Mouse (Mus musculus) heart, postnatal 4 days (tissue): ENCODE measurements at regions not wholly inside any gene's neighbourhood (a gene's known extent, or its start where the extent isn't known, plus 50 kb on each side); places are given as distances from the start of the nearest gene placed in this dataset.
"Not testable (repeated sequence)": the region's sequence is repeated elsewhere in the genome, so short reads cannot be mapped to it uniquely, and the experiment has no call there.

Experiments
- DNase-seq: peaks from one replicate; pipeline ENCODE4 v3.0.0; 2021

DNA sequence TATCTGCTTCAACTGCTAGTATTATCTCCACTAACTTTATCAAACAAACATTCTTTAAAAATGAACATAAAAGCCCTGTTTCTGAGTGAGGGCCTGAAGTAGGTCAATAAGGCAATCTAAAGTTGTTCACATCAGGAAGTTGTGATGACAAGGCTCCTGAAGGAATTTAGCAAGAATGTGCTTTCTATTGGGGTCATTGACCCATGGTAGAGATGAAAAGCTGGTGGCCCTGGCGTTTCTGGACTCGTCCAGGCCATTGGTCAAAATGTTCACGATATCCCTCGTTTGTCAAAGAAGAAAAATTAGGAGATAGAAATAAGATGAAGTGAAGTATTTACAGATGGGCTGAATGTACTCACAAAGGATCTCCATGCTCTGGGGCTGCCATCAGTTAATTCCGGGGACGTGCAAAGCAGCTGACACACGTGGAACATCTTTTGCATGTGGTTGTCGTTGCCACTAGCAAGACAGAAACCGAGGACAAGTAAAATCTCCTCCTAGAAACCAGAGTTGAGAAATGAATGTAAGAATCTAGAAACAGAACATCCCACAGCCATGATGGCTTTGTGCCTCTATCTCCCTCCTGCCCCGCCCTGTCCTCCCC is 134.1 kb downstream of the Snx18 start:
- no peak for DNase-seq

DNA sequence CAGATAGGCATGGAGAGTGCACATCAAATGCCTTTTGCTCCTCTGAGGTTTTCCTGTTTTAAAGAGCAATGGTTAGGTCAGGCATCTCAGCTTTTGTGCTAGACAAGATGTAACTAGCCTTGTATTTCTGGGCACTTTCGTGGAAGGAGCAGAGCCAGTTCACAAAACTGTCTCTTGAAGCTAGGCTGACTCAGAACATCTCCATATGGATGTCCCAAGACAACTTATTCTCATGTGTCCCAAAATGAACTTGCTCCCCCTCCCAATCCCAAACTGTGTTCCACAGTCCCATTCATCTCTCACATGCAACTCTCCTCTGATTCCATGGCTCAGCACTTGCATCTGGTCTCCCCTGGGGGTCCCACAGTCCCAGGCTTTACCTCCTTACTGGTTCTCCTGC is 135.5 kb downstream of the Snx18 start:
- DNase-seq, result no peak

DNA sequence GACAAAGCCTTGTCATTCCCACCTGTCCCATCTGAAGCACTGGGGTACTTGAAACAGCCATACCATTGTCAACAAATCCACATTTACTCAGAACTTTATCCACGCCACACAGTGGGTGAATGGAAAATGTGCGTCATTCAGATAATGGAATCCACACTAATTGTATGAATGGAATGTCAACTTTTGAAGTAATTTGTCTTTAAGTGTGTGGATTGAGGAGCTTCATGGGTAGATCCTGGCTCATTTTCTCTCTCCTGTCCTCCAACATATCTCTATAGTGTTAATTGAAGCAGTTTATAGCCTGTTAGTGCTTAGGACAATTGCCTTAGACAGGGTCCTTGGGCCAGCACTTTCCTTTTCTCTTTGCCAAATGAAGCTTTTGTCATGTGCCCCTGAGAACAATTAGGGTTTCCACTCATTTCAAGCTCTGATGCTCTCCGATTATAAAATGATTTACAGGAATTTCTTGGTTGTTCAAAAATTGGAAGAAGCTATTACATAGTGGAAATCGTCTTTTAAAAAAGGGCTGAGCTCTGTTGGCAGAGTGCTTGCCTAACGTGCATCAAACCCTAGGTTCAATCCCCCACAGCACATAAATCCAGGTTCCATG is 140.4 kb downstream of the Snx18 start:
- DNase-seq, result no peak

DNA sequence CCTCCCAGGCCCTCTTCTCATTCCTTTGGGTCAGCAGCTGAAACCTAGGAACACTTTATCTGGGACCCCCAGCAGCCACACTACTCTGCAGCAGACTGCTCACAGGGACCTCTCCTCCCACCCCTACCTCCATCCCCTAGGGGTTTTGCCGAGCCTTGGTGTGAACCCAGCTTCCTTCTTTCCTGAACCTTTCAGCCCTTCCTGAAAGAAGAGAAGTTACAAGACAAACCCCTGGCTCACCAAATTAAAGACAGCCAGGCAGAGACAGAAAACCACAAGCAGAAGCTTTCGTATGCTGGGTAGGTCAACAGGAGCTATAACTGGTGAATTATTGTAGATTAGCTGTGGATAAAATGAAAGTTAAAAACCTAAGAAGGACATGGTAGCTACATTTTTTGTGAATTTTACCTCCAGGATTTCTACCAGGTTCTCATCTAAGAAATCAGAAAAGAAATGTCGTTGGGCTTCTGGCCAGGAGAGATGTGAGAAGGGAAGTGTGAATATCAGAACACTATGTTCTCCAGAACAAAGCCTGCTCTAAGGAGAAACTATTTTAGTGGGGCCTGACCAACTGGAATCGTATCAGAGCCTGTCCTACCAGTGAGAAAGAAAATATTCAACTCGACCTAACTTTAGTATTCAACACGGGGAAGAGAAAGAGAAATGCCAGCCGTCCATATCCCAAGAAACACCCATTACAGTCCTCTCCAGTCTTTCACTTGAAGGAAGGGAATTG is 147.4 kb downstream of the Snx18 start:
- no peak for DNase-seq

DNA sequence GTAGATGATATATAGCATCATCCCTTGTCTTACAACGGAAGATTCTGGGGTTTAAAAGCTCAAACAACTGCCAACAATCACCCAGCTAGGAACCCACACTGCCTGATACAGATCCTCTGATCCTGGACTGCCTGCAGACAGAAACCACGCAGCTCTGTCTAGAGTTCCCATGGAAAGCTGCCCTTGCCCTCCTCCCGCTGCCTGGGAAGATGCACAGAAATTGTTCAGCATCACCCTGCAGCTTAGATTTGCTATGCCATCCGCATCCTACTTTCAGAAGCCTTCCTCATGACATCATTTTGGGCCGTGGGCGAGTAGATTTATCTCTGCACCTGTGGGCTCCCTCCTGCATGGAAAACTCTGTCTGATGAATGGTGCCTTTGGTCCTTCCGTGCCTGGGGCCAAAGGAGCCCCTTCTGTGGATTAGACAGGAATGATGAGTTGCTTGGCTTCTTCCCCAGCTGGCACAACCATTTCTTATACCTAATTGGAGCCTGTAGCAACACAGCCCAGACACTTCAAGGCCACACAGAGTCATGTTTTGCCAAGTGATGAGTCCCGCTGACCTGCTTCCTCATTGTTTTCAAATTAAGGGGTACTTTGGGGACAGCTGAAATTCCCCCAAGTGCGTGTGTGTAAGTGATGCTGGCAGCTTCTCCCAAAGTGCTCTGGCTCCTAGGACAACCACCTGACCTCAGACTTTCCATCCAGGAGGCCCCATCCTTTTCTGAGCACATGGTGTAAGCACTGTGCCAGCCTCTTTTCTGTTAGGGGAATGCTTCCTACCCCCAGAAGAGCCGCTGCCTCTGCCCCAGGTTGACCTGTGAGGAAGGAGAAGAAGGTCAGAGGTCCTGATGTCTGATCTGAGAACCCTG is 153.9 kb downstream of the Snx18 start:
- DNase-seq, result no peak

- DNase-seq, result no peak
Measured at GRCm38 (mm10) chr13:113463420-113463819, 154.9 kb downstream of the Snx18 start.

GRCm38 (mm10) chr13:113454490-113455295 is 161.7 kb downstream of the BC067074 start:
- peak; percentile 57 for DNase-seq

- no peak for DNase-seq
Measured at GRCm38 (mm10) chr13:113448378-113448777, 155.4 kb downstream of the BC067074 start.

GRCm38 (mm10) chr13:113446226-113446625 is 153.3 kb downstream of the BC067074 start:
- no peak for DNase-seq

DNA sequence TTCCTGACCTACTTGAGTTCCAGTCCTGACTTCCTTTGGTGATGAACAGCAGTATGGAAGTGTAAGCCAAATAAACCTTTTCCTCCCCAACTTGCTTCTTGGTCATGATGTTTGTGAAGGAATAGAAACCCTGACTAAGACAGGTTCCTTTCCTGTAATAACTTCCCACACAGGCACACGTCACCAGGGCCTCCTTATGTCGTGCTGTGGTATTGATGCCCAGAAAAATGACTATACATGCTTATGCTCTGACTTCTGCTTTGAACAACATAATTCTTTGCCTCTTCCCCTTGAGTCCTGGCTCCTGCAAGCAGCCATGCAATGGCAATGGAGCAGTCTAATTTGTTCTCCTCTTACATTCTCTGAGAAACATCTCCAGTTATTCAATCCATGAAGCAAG is 151.5 kb downstream of the BC067074 start:
- not testable (repeated sequence) for DNase-seq

GRCm38 (mm10) chr13:113443078-113443477 is 150.1 kb downstream of the BC067074 start:
- peak; percentile 44 for DNase-seq

DNA sequence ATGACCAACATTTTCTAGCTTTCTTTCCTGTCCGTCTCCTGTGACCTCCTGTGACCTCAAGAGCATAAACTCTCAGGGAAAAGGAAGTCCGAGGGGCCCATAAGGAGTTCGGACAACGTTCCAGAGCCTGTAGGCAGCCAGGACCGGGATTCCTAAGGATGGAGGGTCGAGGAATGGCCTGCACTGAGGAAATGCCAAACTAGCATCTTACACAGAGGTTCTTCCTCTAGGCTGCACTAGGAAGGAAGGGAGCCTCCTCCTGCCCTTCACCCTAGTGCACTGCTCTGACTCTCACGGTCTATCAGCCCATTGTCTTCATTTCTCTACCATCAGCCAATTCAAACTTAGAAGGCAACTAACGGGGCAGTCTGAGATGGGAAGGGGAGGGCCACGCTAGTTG is 149.2 kb downstream of the BC067074 start:
- no peak for DNase-seq

DNA sequence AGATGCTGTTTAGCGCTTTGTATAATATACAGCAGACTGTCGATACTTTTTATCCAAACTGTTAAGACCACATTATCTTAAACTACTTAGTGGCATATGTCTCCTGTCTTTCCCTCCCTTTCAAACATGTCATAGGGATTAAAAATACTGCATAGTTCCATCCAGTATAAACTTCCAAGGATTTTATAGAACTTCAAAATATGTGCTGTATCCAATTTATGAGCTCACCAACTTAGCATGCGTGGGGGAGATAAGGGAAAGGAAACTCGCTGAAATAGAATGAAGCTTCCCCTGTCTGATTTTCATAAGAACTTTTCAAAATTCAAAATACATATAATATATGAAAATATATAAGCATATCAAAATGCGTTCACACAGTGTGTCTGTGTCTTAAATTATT is 147.2 kb downstream of the BC067074 start:
- no peak for DNase-seq

DNA sequence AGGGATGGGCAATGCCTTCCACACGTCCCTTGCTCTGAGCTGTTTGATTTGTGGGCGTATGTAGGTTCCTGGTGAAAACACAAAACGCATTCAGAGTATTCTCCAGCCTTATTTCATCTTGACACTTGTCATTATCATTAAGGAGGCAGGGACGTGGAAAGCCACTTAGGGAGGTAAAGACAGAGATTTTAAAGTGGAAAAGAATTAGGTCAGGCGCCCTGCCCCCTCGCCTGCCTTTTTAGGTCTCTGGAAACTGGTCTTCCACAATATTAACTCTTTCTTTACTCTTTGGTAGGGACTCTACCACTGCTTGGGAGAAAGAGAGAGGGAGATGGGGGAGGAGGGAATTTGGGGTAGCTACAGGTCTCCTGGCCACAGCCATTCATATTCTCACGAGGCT is 146.6 kb downstream of the BC067074 start:
- no peak for DNase-seq

- DNase-seq, result peak; percentile 43
Measured at GRCm38 (mm10) chr13:113438872-113439271, 145.9 kb downstream of the BC067074 start.

GRCm38 (mm10) chr13:113436288-113436687 is 143.3 kb downstream of the BC067074 start:
- no peak for DNase-seq

GRCm38 (mm10) chr13:113435117-113435516 is 142.2 kb downstream of the BC067074 start:
- no peak for DNase-seq

GRCm38 (mm10) chr13:113433456-113433855 is 140.5 kb downstream of the BC067074 start:
- DNase-seq, result no peak

GRCm38 (mm10) chr13:113429615-113430014 is 136.7 kb downstream of the BC067074 start:
- peak; percentile 26 for DNase-seq
